Mouse (Mus musculus): Measurements from ENCODE around the gene Ces1g.

Ces1g gene

GRCm38 (mm10) chr8:93337207-93337606 is at the start of gene Ces1g:
Ces1g (minus strand) TSS chr8:93337308.
- DNase-seq (ENCODE audit: low read depth): no peak

GRCm38 (mm10) chr8:93379625-93380024 is 42.5 kb upstream of the Ces1g start, which contains the start of gene Ces1h:
Ces1h (minus strand) TSS chr8:93379725.
- no peak for DNase-seq (ENCODE audit: low read depth)

GRCm38 (mm10) chr8:93369481-93369880 is 32.4 kb upstream of the Ces1g start:
- no peak for DNase-seq (ENCODE audit: low read depth)

GRCm38 (mm10) chr8:93360113-93360512 is 23.0 kb upstream of the Ces1g start:
- DNase-seq (ENCODE audit: low read depth): no peak

GRCm38 (mm10) chr8:93339531-93339930 is 2.4 kb upstream of the Ces1g start:
- DNase-seq (ENCODE audit: low read depth): no peak

- no peak for DNase-seq (ENCODE audit: low read depth)
These were observed 4.4 kb downstream of the Ces1g start for GRCm38 (mm10) chr8:93332703-93333102.

- no peak for DNase-seq (ENCODE audit: low read depth)
These were observed 6.0 kb downstream of the Ces1g start for GRCm38 (mm10) chr8:93331151-93331550.

- no peak for DNase-seq (ENCODE audit: low read depth)
These were observed 12.0 kb downstream of the Ces1g start for GRCm38 (mm10) chr8:93325123-93325522.

GRCm38 (mm10) chr8:93317031-93317430 is 20.1 kb downstream of the Ces1g start:
- no peak for DNase-seq (ENCODE audit: low read depth)

- no peak for DNase-seq (ENCODE audit: low read depth)
These were observed 21.6 kb downstream of the Ces1g start for GRCm38 (mm10) chr8:93315557-93315956.

- DNase-seq (ENCODE audit: low read depth): no peak
These were observed 53.2 kb downstream of the Ces1g start for GRCm38 (mm10) chr8:93283896-93284295.

- DNase-seq (ENCODE audit: low read depth): no peak
These were observed 54.8 kb downstream of the Ces1g start for GRCm38 (mm10) chr8:93282349-93282748.

GRCm38 (mm10) chr8:93279556-93279955 is 57.6 kb downstream of the Ces1g start, which contains the start of gene Ces1f:
Ces1f (minus strand) TSS chr8:93279747.
- DNase-seq (ENCODE audit: low read depth): no peak

- DNase-seq (ENCODE audit: low read depth): no peak
These were observed 58.8 kb downstream of the Ces1g start for GRCm38 (mm10) chr8:93278176-93278805.

GRCm38 (mm10) chr8:93274609-93275008 is 62.5 kb downstream of the Ces1g start:
- DNase-seq (ENCODE audit: low read depth): no peak

GRCm38 (mm10) chr8:93273321-93273720 is 63.8 kb downstream of the Ces1g start:
- DNase-seq (ENCODE audit: low read depth): no peak

- no peak for DNase-seq (ENCODE audit: low read depth)
These were observed 64.4 kb downstream of the Ces1g start for GRCm38 (mm10) chr8:93272686-93273085.

GRCm38 (mm10) chr8:93261436-93261835 is 75.7 kb downstream of the Ces1g start:
- DNase-seq (ENCODE audit: low read depth): no peak

- no peak for DNase-seq (ENCODE audit: low read depth)
These were observed 84.6 kb downstream of the Ces1g start for GRCm38 (mm10) chr8:93252400-93252925.
